Mouse (Mus musculus) kidney, adult 18-20 months (tissue): ENCODE measurements around the gene Mcf2.

Experiments used
- DNase-seq: peaks from one replicate; pipeline ENCODE4 v3.0.0; 2021

Mcf2 gene

GRCm38 (mm10) chrX:60178744-60179458 is at the start of gene Mcf2:
Mcf2 (minus strand) TSS chrX:60179089.
- no peak for DNase-seq

GRCm38 (mm10) chrX:60187726-60188125 is 8.8 kb upstream of the Mcf2 start:
- DNase-seq, result no peak

- no peak for DNase-seq
Observed at GRCm38 (mm10) chrX:60182611-60183010, 3.7 kb upstream of the Mcf2 start.

- DNase-seq, result no peak
Observed at GRCm38 (mm10) chrX:60178025-60178743, 705 bp downstream of the Mcf2 start.

DNA sequence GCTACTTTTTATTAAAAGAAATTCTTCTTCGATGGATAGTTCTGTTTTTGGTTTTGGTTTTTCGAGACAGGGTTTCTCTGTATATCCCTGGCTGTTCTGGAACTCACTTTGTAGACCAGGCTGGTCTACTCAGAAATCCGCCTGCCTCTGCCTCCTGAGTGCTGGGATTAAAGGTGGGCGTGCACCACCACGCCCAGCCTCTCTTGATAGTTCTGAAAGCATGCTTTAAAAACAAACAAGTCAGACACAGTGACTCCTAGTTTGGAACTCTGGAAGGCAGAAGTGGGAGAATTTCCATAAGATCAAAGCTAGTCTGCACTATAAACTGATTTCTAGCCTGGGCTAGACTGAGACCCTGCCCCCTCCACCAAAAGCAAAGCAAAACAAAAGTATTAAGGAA is 8.8 kb downstream of the Mcf2 start:
- no peak for DNase-seq

GRCm38 (mm10) chrX:60169511-60169910 is 9.4 kb downstream of the Mcf2 start:
- no peak for DNase-seq

DNA sequence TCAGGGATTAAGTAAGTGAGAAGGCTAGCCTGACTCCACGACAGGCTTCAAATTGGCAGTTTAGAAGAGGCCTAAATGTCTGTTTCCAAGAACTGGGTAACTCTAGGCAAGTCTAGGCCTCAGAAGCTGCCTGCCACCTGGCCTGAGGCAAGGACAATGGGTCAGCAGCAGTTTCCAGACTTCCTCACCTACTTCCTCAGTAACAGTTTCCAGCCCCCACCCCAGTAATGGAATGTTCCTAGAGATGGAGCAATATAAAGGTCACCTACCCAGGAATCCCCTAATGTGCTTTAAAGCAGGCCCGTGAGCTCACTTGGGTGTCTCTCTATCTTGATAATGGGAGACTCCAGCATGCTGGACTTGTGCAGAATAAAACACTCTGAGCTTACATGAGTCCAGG is 10.1 kb downstream of the Mcf2 start:
- no peak for DNase-seq

- DNase-seq, result no peak
Observed at GRCm38 (mm10) chrX:60147268-60147974, 31.5 kb downstream of the Mcf2 start.

DNA sequence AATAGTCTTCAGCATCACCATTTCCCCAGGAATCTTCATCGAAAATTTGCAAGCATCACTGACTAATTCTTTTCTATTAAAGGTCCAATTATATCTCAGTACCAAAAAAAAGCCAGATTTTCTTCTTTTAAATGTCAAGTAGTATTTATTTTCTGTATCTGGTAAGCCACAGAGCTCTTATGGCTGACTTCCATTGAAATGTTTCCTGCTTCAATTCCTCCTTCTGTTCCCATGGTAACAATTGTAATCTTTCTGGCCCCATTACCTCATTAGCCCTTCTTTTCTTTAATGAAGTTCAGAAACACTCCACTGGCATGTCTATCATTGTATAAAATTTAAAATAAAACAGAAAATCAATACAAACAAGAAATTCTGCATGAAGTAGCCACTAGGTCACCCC is 103.5 kb downstream of the Mcf2 start:
- DNase-seq, result no peak

- DNase-seq, result no peak
Observed at GRCm38 (mm10) chrX:60055185-60055584, 123.7 kb downstream of the Mcf2 start.

DNA sequence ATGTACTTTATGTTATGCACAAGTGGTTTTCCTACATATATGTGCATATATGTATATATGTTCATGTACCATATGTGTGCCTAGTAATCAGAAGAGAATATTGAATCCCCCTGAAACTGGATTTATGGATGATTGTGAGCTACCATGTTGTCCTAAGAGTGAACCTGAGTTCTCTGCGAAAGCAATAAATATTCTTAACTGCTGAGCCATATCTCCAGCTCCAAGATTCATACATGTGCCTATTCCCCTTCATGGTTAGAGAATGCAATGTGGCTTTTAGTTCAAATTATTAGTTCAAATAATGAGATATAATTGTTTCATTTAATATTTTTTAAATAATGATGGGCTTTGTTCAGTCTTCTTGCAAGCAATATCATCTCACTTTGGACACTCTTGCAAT is 124.1 kb downstream of the Mcf2 start:
- no peak for DNase-seq

GRCm38 (mm10) chrX:60026654-60027053 is 152.2 kb downstream of the Mcf2 start:
- peak; percentile 24 for DNase-seq

GRCm38 (mm10) chrX:60021595-60021994 is 157.3 kb downstream of the Mcf2 start:
- DNase-seq, result no peak

DNA sequence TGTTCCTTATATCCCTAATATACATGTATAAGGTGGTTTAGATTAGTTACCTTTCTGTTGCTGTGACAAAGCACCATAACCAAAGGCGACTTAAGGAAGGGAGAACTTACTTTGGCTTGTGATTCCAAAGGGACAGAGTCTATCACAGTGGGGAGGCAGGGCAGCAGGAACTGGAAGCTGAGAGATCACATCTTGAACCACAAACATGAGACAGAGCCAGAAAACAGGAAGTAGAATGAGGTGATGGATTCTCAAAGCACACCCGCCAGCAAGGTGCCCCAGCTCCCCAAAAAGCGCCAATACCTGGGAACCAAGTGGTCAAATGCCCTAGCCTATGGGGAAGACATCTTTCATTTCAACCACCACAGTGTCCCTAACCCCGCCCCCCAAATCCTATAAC is 157.9 kb downstream of the Mcf2 start:
- no peak for DNase-seq

DNA sequence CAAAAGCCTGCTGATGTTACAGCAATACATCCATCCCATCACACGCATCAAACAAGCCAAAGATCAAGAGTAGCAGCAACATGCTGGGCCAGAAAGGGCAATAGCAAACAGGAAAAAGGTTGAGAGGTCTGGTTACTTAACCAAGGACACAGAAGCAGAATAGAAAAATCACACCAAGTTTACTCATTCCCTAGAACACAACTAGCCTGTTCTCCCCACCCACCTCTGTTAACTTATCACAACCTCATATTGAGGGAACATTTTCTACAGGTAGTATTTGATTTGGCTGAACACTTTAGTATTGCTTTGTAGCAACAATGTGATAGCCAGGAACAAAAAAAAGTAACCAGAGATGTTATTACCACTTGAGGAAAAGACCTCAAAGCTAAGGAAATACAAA is 164.3 kb downstream of the Mcf2 start:
- no peak for DNase-seq

GRCm38 (mm10) chrX:60013084-60013676 is 165.7 kb downstream of the Mcf2 start:
- DNase-seq, result peak; percentile 34
